Mouse (Mus musculus): ENCODE results near the gene Smyd1.

Gene Smyd1

GRCm38 (mm10) chr6:71204166-71204565 lies 117.9 kb downstream of the Smyd1 start:
- DNase-seq (ENCODE audit: low read depth, low spot score) = no peak

- no peak for DNase-seq (ENCODE audit: low read depth, low spot score)
These were observed 118.4 kb downstream of the Smyd1 start for GRCm38 (mm10) chr6:71203674-71204073.

- DNase-seq (ENCODE audit: low read depth, low spot score) = no peak
These were observed 120.1 kb downstream of the Smyd1 start for GRCm38 (mm10) chr6:71201925-71202324.

GRCm38 (mm10) chr6:71199612-71200011 lies 122.4 kb downstream of the Smyd1 start, which contains the start of gene Fabp1:
Gene Fabp1 (plus strand): TSS chr6:71199827.
- DNase-seq (ENCODE audit: low read depth, low spot score) = no peak

- DNase-seq (ENCODE audit: low read depth, low spot score) = no peak
These were observed 124.1 kb downstream of the Smyd1 start for GRCm38 (mm10) chr6:71197636-71198535.

- no peak for DNase-seq (ENCODE audit: low read depth, low spot score)
These were observed 125.9 kb downstream of the Smyd1 start for GRCm38 (mm10) chr6:71196107-71196506.

GRCm38 (mm10) chr6:71193151-71193740 lies 128.8 kb downstream of the Smyd1 start:
- no peak for DNase-seq (ENCODE audit: low read depth, low spot score)

GRCm38 (mm10) chr6:71190501-71190900 lies 131.5 kb downstream of the Smyd1 start:
- no peak for DNase-seq (ENCODE audit: low read depth, low spot score)

GRCm38 (mm10) chr6:71189578-71189977 lies 132.5 kb downstream of the Smyd1 start:
- peak; percentile 9 for DNase-seq (ENCODE audit: low read depth, low spot score)

GRCm38 (mm10) chr6:71184941-71185604 lies 137.0 kb downstream of the Smyd1 start:
- DNase-seq (ENCODE audit: low read depth, low spot score) = no peak

GRCm38 (mm10) chr6:71180596-71180995 lies 141.4 kb downstream of the Smyd1 start:
- no peak for DNase-seq (ENCODE audit: low read depth, low spot score)

GRCm38 (mm10) chr6:71172812-71173580 lies 149.0 kb downstream of the Smyd1 start:
- DNase-seq (ENCODE audit: low read depth, low spot score) = no peak

- DNase-seq (ENCODE audit: low read depth, low spot score) = peak; percentile 59
These were observed 155.4 kb downstream of the Smyd1 start for GRCm38 (mm10) chr6:71166551-71167169.

GRCm38 (mm10) chr6:71164394-71164793 lies 157.6 kb downstream of the Smyd1 start:
- DNase-seq (ENCODE audit: low read depth, low spot score) = no peak
